Mouse (Mus musculus) hindbrain, embryonic 14.5 days (tissue): ENCODE data around the gene Mbip. TPM values are rescaled to one million over a fixed set of nuclear protein-coding genes. Genes with fewer than 3 reads are reported as not detected.
A peak's percentile ranks its signal among the peaks of the same experiment; 100 is the strongest.

Source experiments
- ATAC-seq: fragments of 200-750 bp; cut with Nextera tagmentation; 2 replicates; pipeline ENCODE4 v1.8.0; 2017; ENCODE audit warnings: moderate number of reproducible peaks, mild to moderate bottlenecking, moderate TSS enrichment, moderate library complexity; ENCODE audit not compliant: low FRiP score
- DNase-seq: peaks from one replicate; pipeline ENCODE4 v3.0.0-alpha.2; 2015; ENCODE audit warnings: low spot score
- H3K27ac ChIP-seq: fragments of 300-500 bp; sonication (generic); 2 replicates; pipeline ENCODE4 v1.5.1; 2014; ENCODE audit warnings: mild to moderate bottlenecking, moderate library complexity
- H3K27me3 ChIP-seq: fragments of 300-500 bp; sonication (generic); 2 replicates; pipeline ENCODE4 v1.6.1; 2014; ENCODE audit warnings: mild to moderate bottlenecking, low read length, mixed read lengths; ENCODE audit not compliant: control insufficient read depth, insufficient read depth
- H3K36me3 ChIP-seq: fragments of 300-500 bp; sonication (generic); replicated peaks from 2 replicates; pipeline ENCODE4 v1.6.1; 2014; ENCODE audit not compliant: control insufficient read depth, insufficient read depth
- H3K4me1 ChIP-seq: fragments of 300-500 bp; sonication (generic); replicated peaks from 2 replicates; pipeline ENCODE4 v1.6.1; 2014; ENCODE audit warnings: antibody characterized with exemption, low read length, mixed read lengths; ENCODE audit not compliant: control insufficient read depth, insufficient read depth
- H3K4me2 ChIP-seq: fragments of 300-500 bp; sonication (generic); replicated peaks from 2 replicates; pipeline ENCODE4 v1.6.1; 2014; ENCODE audit warnings: mild to moderate bottlenecking, moderate library complexity
- H3K4me3 ChIP-seq: fragments of 300-500 bp; sonication (generic); replicated peaks from 2 replicates; pipeline ENCODE4 v1.5.1; 2014; ENCODE audit warnings: mild to moderate bottlenecking, low read length
- H3K9ac ChIP-seq: fragments of 300-500 bp; sonication (generic); 2 replicates; pipeline ENCODE4 v1.6.1; 2014
- H3K9me3 ChIP-seq: fragments of 300-500 bp; sonication (generic); 2 replicates; pipeline ENCODE4 v1.6.1; 2016; ENCODE audit warnings: low read length; ENCODE audit not compliant: control insufficient read depth
- WGBS: fragments of 180-500 bp; shearing (Covaris S2); extraction: QIAGEN DNeasy Blood & Tissue Kit; methylation state at CpG from one replicate; pipeline ENCODE4 v1.1.7; 2014; 5-methylcytosine and 5-hydroxymethylcytosine counted together
- polyA plus RNA-seq: library from polyadenylated mRNA; unstranded; fragments of >200 nt; fragmentation: Nextera tagmentation; extraction: Ambion mirVana; gene quantifications from 2 replicates; pipeline ENCODE4 v1.2.1, GENCODE M21; 2014

The Mbip gene
- polyA plus RNA-seq, 1 experiment from 2014 or later = 44.8 TPM

DNA sequence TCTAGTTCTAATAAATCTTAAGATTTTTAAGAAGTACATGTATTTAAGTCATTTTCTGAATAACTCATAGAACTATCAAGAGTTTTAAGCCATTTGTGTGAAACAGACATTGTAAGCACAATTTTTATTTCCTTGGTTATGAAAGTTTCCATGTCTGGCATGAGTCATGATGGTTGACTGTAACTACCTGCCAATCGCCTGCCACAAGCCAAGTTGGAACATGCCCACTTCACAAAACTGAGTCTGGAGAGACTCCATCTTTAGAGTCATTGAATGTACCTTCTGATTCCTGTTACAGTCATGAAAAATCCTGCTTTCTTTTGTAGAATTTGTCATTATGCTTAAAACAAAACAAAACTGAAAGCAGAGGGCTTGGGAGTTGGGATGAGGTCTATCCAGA is 19.8 kb downstream of the Mbip start:
- peaks cover 37% of the 10 kb centered on the region for H3K36me3 ChIP-seq
- 100% methylated on average over 1 of the region's 1 CpGs for WGBS
- no peaks in the 10 kb centered on the region for H3K9me3 ChIP-seq
- no peak for DNase-seq
- H3K27ac ChIP-seq = no peak overlapping the region
- no peak overlapping the region for H3K4me3 ChIP-seq
- no peak overlapping the region for H3K4me2 ChIP-seq
- ATAC-seq = no peak
- no peaks in the 10 kb centered on the region for H3K4me1 ChIP-seq
- no peak overlapping the region for H3K9ac ChIP-seq
- no peaks in the 10 kb centered on the region for H3K27me3 ChIP-seq

DNA sequence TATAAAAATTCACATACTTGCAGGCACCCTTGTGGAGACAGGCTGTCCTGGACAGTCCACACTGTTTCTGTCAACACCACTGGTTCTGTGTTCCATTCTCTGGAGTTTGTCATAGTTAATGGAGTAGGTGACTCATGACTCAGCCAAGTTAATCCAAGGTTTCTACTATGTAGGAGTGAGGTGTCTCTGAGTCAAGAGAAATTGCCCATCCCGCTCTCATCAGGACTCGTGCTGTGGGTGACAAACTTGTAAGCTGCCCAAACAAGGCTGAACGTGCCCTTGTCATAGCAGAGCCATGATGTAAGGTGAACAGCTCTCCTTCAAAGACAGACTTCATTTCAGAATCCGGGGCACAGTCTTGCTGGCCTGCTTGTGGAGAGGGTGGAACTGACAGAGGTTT is 26.8 kb downstream of the Mbip start:
- no peak overlapping the region for H3K4me2 ChIP-seq
- no peaks in the 10 kb centered on the region for H3K4me1 ChIP-seq
- DNase-seq = no peak
- 93% methylated on average over 4 of the region's 4 CpGs for WGBS
- H3K36me3 ChIP-seq = no peaks in the 10 kb centered on the region
- ATAC-seq = no peak
- H3K27me3 ChIP-seq = no peaks in the 10 kb centered on the region
- no peak overlapping the region for H3K9ac ChIP-seq
- no peaks in the 10 kb centered on the region for H3K9me3 ChIP-seq
- no peak overlapping the region for H3K27ac ChIP-seq
- H3K4me3 ChIP-seq = no peak overlapping the region

DNA sequence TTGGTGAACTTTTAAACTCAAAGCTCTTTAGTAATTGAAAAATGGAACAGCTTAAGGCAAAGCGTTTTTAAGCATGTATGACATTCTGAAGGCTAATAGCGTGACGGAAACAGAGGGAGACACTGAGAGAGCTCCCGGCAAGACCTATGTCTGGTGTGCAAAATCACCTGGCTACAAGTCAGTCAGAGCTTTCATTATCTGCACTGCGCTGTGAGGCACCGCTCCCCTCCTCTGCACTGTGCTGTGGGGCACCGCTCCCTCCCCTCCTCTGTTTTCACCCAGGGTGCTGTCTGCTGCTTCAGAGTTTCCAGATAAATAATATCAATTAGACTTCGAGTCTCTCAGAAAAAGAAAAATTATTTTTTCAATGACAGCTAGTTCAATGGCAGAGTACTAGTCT is 27.6 kb downstream of the Mbip start:
- WGBS = 76% methylated on average over 8 of the region's 8 CpGs
- H3K4me2 ChIP-seq = no peak overlapping the region
- DNase-seq = no peak
- H3K9me3 ChIP-seq = no peaks in the 10 kb centered on the region
- H3K27ac ChIP-seq = no peak overlapping the region
- ATAC-seq = peak; percentile 59; the same call in 1 of the 2 replicates
- H3K9ac ChIP-seq = no peak overlapping the region
- H3K4me1 ChIP-seq = no peaks in the 10 kb centered on the region
- no peak overlapping the region for H3K4me3 ChIP-seq
- no peaks in the 10 kb centered on the region for H3K36me3 ChIP-seq
- no peaks in the 10 kb centered on the region for H3K27me3 ChIP-seq

DNA sequence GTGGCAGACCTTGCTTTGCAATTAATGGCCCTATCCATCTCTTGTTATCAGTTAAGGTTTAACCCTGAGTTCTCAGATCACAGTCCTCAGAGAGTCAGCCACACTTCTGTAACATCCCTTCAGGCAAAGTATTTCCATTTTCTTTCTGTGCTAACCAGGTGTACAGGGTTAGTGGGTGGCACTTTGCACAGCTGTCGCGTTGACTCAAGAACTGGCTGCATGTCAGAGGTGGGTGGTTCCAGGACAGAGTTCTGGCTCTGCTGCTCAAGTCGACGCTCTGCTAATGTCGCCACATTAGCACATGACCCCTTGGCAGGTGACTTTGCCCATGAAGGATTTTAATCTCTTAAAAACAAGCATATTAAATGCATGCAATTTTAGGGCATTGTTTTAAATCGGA is 39.9 kb downstream of the Mbip start:
- Histone ChIP-seq H3K4me1 (peaks cover 10% of the 10 kb centered on the region; the same call in 1 of the 2 replicates), H3K9me3 (no peaks in the 10 kb centered on the region), H3K36me3 (no peaks in the 10 kb centered on the region), H3K27ac (no peak overlapping the region), H3K4me3 (no peak overlapping the region), H3K9ac (no peak overlapping the region), H3K4me2 (no peak overlapping the region), H3K27me3 (peaks cover 2% of the 10 kb centered on the region)
- WGBS = 74% methylated on average over 6 of the region's 6 CpGs
- no peak for DNase-seq
- no peak for ATAC-seq

GRCm38 (mm10) chr12:56302321-56303017 is 43.2 kb downstream of the Mbip start:
- peak; percentile 22; the same call in 1 of the 2 replicates for ATAC-seq
- H3K4me2 ChIP-seq = peak overlapping the region; percentile 63
- H3K4me1 ChIP-seq = peaks cover 19% of the 10 kb centered on the region; the same call in 1 of the 2 replicates
- H3K27me3 ChIP-seq = peaks cover 5% of the 10 kb centered on the region
- no peaks in the 10 kb centered on the region for H3K9me3 ChIP-seq
- no peaks in the 10 kb centered on the region for H3K36me3 ChIP-seq
- H3K27ac ChIP-seq = no peak overlapping the region
- H3K9ac ChIP-seq = 0 out of 2 replicates have a peak overlapping the region, but pooled peaks have one; percentile 56
- peak overlapping the region; percentile 33 for H3K4me3 ChIP-seq
- WGBS = 33% methylated on average over 4 of the region's 4 CpGs
- no peak for DNase-seq

GRCm38 (mm10) chr12:56301487-56302293 is 44.0 kb downstream of the Mbip start:
- H3K4me1 ChIP-seq = peaks cover 22% of the 10 kb centered on the region; the same call in 1 of the 2 replicates
- peak overlapping the region; percentile 63 for H3K4me2 ChIP-seq
- peak overlapping the region; percentile 56 for H3K9ac ChIP-seq
- H3K4me3 ChIP-seq = peak overlapping the region; percentile 33
- H3K27ac ChIP-seq = peak overlapping the region; percentile 44
- H3K9me3 ChIP-seq = no peaks in the 10 kb centered on the region
- no peaks in the 10 kb centered on the region for H3K36me3 ChIP-seq
- peaks cover 5% of the 10 kb centered on the region for H3K27me3 ChIP-seq
- ATAC-seq (peak; percentile 86), DNase-seq (peak; percentile 63)
- whole genome bisulfite sequencing = 12% methylated on average over 27 of the region's 27 CpGs

DNA sequence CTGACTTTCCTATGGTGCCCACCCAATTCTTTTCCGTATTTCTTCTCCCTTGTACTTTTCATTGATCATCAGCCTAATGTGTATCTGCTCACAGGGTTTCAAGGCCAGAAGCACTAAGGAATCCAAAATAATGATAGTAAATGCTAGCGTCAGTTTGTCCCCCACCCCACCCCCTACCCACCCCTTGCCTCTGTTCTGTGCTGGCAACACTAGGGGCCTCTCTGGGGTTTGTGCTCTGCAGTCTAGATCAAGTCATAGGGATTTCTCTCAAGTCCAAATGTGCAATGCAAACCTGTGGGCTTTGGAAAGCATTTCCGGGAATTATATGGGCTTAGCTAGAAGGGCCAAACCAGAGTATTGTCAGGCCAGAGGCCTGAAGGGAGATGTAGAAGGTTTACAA is 46.1 kb downstream of the Mbip start:
- DNase-seq (no peak), ATAC-seq (no peak)
- no peak overlapping the region for H3K4me2 ChIP-seq
- no peaks in the 10 kb centered on the region for H3K36me3 ChIP-seq
- WGBS = 72% methylated on average over 3 of the region's 3 CpGs
- H3K27me3 ChIP-seq = peaks cover 5% of the 10 kb centered on the region
- H3K9me3 ChIP-seq = no peaks in the 10 kb centered on the region
- H3K4me1 ChIP-seq = peaks cover 22% of the 10 kb centered on the region; the same call in 1 of the 2 replicates
- no peak overlapping the region for H3K27ac ChIP-seq
- no peak overlapping the region for H3K9ac ChIP-seq
- H3K4me3 ChIP-seq = no peak overlapping the region

DNA sequence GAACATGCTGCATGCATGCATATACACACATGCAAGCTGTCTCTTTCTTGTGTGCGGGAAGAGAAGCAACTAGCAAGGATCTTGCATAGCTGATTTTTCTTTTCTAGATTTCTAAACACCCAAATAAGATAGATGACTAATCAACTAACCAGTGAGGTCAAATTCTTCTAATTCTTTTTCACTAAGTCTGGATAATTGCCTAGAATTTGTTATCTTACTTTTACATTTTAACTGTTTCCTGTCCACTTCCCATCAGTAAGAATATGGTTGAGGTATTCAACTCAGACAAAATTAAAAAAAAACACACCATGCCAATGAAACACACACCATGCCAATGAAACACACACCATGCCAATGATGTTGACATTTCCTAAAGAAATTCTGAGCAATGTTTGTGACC is 46.8 kb downstream of the Mbip start:
- H3K27me3 ChIP-seq = peaks cover 5% of the 10 kb centered on the region
- H3K36me3 ChIP-seq = no peaks in the 10 kb centered on the region
- H3K4me3 ChIP-seq = no peak overlapping the region
- H3K27ac ChIP-seq = no peak overlapping the region
- no peak overlapping the region for H3K4me2 ChIP-seq
- peaks cover 22% of the 10 kb centered on the region; the same call in 1 of the 2 replicates for H3K4me1 ChIP-seq
- no peak overlapping the region for H3K9ac ChIP-seq
- H3K9me3 ChIP-seq = no peaks in the 10 kb centered on the region
- DNase-seq (no peak), ATAC-seq (no peak)
- 25% methylated on average over 1 of the region's 1 CpGs for WGBS
